Mouse (Mus musculus) liver, embryonic 15.5 days (tissue): ENCODE data around the gene L3mbtl1. TPM values are rescaled to one million over a fixed set of nuclear protein-coding genes. Genes with fewer than 3 reads are reported as not detected.

Experiments used
- ATAC-seq: fragments of 200-750 bp; cut with Nextera tagmentation; 2 replicates; pipeline ENCODE4 v1.8.0; 2017; ENCODE audit warnings: moderate number of reproducible peaks, mild to moderate bottlenecking, moderate library complexity; ENCODE audit not compliant: insufficient read depth
- H3K27ac ChIP-seq: fragments of 300-500 bp; sonication (generic); replicated peaks from 2 replicates; pipeline ENCODE4 v1.5.1; 2015; ENCODE audit warnings: mild to moderate bottlenecking, inconsistent platforms
- H3K27me3 ChIP-seq: fragments of 300-500 bp; sonication (generic); 2 replicates; pipeline ENCODE4 v1.6.1; 2015; ENCODE audit warnings: mild to moderate bottlenecking, inconsistent platforms
- H3K36me3 ChIP-seq: fragments of 300-500 bp; sonication (generic); replicated peaks from 2 replicates; pipeline ENCODE4 v1.6.1; 2015; ENCODE audit warnings: moderate library complexity, mild to moderate bottlenecking, inconsistent platforms
- H3K4me1 ChIP-seq: fragments of 300-500 bp; sonication (generic); replicated peaks from 2 replicates; pipeline ENCODE4 v1.6.1; 2015; ENCODE audit warnings: inconsistent platforms
- H3K4me2 ChIP-seq: fragments of 300-500 bp; sonication (generic); 2 replicates; pipeline ENCODE4 v1.6.1; 2015; ENCODE audit warnings: moderate library complexity, mild to moderate bottlenecking, inconsistent platforms
- H3K4me3 ChIP-seq: fragments of 300-500 bp; sonication (generic); replicated peaks from 2 replicates; pipeline ENCODE4 v1.5.1; 2015; ENCODE audit warnings: mild to moderate bottlenecking, inconsistent platforms
- H3K9ac ChIP-seq: fragments of 300-500 bp; sonication (generic); 2 replicates; pipeline ENCODE4 v1.6.1; 2015; ENCODE audit warnings: moderate library complexity, mild to moderate bottlenecking, inconsistent platforms
- H3K9me3 ChIP-seq: fragments of 300-500 bp; sonication (generic); replicated peaks from 2 replicates; pipeline ENCODE4 v1.6.1; 2016; ENCODE audit warnings: inconsistent platforms
- WGBS: fragments of 180-500 bp; shearing (Covaris S2); methylation state at CpG from one replicate; pipeline ENCODE4 v1.1.7; 2015; ENCODE audit warnings: mixed read lengths; ENCODE audit not compliant: insufficient replicate concordance; 5-methylcytosine and 5-hydroxymethylcytosine counted together
- polyA plus RNA-seq: library from polyadenylated mRNA; unstranded; fragments of >200 nt; fragmentation: Nextera tagmentation; extraction: Ambion mirVana; gene quantifications from 2 replicates; pipeline ENCODE4 v1.2.1, GENCODE M21; 2015

The L3mbtl1 gene
- polyA plus RNA-seq, 1 experiment from 2014 or later = 0.02 TPM

- Histone ChIP-seq H3K27me3 (no peaks in the 10 kb centered on the region; the same call in 1 of the 2 replicates), H3K4me3 (no peak overlapping the region), H3K9me3 (no peaks in the 10 kb centered on the region), H3K4me2 (no peak overlapping the region), H3K4me1 (peaks cover 10% of the 10 kb centered on the region), H3K27ac (no peak overlapping the region), H3K9ac (no peak overlapping the region), H3K36me3 (no peaks in the 10 kb centered on the region)
- ATAC-seq = no peak
- 59% methylated on average over 9 of the region's 9 CpGs for WGBS
These were observed 50.8 kb downstream of the L3mbtl1 start for GRCm38 (mm10) chr2:162993881-162994616.

- no peaks in the 10 kb centered on the region; the same call in 1 of the 2 replicates for H3K27me3 ChIP-seq
- 29% methylated on average over 18 of the region's 18 CpGs for WGBS
- no peaks in the 10 kb centered on the region for H3K9me3 ChIP-seq
- H3K4me2 ChIP-seq = no peak overlapping the region
- H3K27ac ChIP-seq = no peak overlapping the region
- no peak overlapping the region for H3K9ac ChIP-seq
- ATAC-seq = no peak
- peaks cover 10% of the 10 kb centered on the region for H3K4me1 ChIP-seq
- H3K4me3 ChIP-seq = no peak overlapping the region
- no peaks in the 10 kb centered on the region for H3K36me3 ChIP-seq
These were observed 55.4 kb downstream of the L3mbtl1 start for GRCm38 (mm10) chr2:162998528-162999230.

- no peak for ATAC-seq
- Histone ChIP-seq H3K27me3 (no peaks in the 10 kb centered on the region; the same call in 1 of the 2 replicates), H3K4me3 (no peak overlapping the region), H3K4me2 (no peak overlapping the region), H3K4me1 (peaks cover 10% of the 10 kb centered on the region), H3K9me3 (no peaks in the 10 kb centered on the region), H3K27ac (no peak overlapping the region), H3K36me3 (no peaks in the 10 kb centered on the region), H3K9ac (no peak overlapping the region)
- 28% methylated on average over 3 of the region's 3 CpGs for WGBS
These were observed 56.5 kb downstream of the L3mbtl1 start for GRCm38 (mm10) chr2:162999744-163000143.

- Histone ChIP-seq H3K9ac (no peak overlapping the region), H3K4me3 (no peak overlapping the region), H3K9me3 (no peaks in the 10 kb centered on the region), H3K27me3 (no peaks in the 10 kb centered on the region; the same call in 1 of the 2 replicates), H3K4me1 (peaks cover 10% of the 10 kb centered on the region), H3K27ac (no peak overlapping the region), H3K36me3 (no peaks in the 10 kb centered on the region), H3K4me2 (no peak overlapping the region)
- no peak for ATAC-seq
- 75% methylated on average over 1 of the region's 1 CpGs for WGBS
These were observed 57.8 kb downstream of the L3mbtl1 start for GRCm38 (mm10) chr2:163001071-163001470.

- WGBS = 52% methylated on average over 4 of the region's 4 CpGs
- Histone ChIP-seq H3K4me3 (no peak overlapping the region), H3K36me3 (no peaks in the 10 kb centered on the region), H3K9ac (no peak overlapping the region), H3K27me3 (no peaks in the 10 kb centered on the region), H3K4me2 (no peak overlapping the region), H3K9me3 (no peaks in the 10 kb centered on the region), H3K4me1 (no peaks in the 10 kb centered on the region), H3K27ac (no peak overlapping the region)
- no peak for ATAC-seq
These were observed 64.0 kb downstream of the L3mbtl1 start for GRCm38 (mm10) chr2:163007299-163007698.

GRCm38 (mm10) chr2:163016916-163017743 lies 73.9 kb downstream of the L3mbtl1 start, which contains the start of gene Ift52:
Gene Ift52, plus strand, starts transcription at chr2:163017354.
- no peaks in the 10 kb centered on the region for H3K9me3 ChIP-seq

More at GRCm38 (mm10) chr2:163016916-163017743, 73.9 kb downstream of the L3mbtl1 start, which contains the start of gene Ift52:
- Histone ChIP-seq H3K27ac (peak within 1 kb of the TSS; percentile 66), H3K36me3 (no peaks in the 10 kb centered on the region), H3K27me3 (no peaks in the 10 kb centered on the region), H3K4me2 (peak within 1 kb of the TSS; percentile 75), H3K4me3 (peak within 1 kb of the TSS; percentile 96), H3K4me1 (peaks cover 17% of the 10 kb centered on the region), H3K9ac (peak within 1 kb of the TSS; percentile 78)
- WGBS = under 1% methylated on average over 57 of the region's 57 CpGs
- peak; percentile 95 for ATAC-seq

Other genes with a start within 250 kb of the L3mbtl1 start
- 88.3 and 95.6 TPM in 2 replicates for gene Srsf6, start 11.9 kb upstream of the L3mbtl1 start, polyA plus RNA-seq
- 5.4 and 5.8 TPM in 2 replicates for gene Sgk2, start 43.9 kb downstream of the L3mbtl1 start, polyA plus RNA-seq
- gene Ift52, start 73.9 kb downstream of the L3mbtl1 start, polyA plus RNA-seq = 15.5 and 16.6 TPM in 2 replicates
- 46.9 and 49.9 TPM in 2 replicates for gene Mybl2, start 111.2 kb downstream of the L3mbtl1 start, polyA plus RNA-seq
- not detected in 2 replicates for gene Gtsf1l, start 144.4 kb downstream of the L3mbtl1 start, polyA plus RNA-seq